Comparison of ENCODE assay signal across 21 mouse cellular contexts in the genomic region with DNA sequence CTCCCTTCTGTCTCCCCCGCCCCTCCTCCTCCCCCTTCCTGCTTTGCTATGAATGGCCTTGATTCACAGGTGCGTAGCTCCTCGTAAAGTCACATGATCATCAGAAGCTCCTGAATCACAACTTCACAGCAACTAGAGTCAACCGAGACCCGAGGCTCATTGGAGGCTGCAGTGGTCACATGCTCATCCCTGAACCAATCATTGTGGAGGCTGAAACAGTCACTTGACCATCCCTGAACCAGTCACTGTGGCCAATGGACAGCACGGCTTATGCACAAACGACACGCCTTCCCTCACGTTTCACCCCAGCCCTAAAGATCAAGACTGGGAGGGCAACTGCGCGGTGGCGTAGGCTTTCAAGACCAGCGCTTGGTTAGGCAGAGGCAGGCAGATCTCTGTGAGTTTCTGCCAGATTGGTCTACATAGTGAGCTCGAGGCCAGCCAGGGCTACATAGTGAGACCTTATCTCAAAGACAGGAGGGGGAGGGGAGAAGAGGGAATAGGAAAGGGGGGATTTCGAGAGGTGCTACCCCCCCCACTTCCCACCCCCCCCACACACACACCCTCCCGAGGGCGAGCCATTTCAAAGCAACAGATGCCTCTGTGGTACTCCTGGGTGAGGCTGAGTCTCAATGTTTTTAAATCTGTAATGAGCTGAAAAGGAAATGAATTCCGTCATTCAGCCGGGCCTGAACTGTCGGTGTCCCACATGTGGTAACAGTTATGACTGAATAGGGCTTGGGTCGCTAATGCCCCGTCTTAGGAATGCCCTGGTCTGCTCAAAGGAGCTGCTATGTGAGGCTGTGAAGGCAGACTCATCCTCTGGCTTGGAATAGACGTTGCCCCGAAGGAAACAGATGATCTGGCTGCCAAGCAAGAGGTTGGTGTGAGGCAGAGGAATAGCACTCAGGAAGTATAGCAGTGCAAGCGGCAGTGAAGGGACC. TPM values are rescaled to one million over a fixed set of nuclear protein-coding genes. Genes with fewer than 3 reads are reported as not detected.
A peak's percentile ranks its signal among the peaks of the same experiment; 100 is the strongest.
DNase-seq lines count a peak whose midpoint lies in the region; ATAC-seq and TF ChIP-seq lines count a peak whose summit lies in the region.
"Had no signal": no experiment of that assay in that cellular context is flagged by ENCODE, and none has a peak within 500 bp of the region (broad histone marks: within the 10 kb centered on the region; RNA-seq: fewer than 3 reads in every experiment).

No protein-coding gene starts in this region.

- H3K9ac ChIP-seq in MEL (ENCODE audit: control insufficient read depth, low read depth, low read length, poor library complexity, severe bottlenecking) = no peak overlapping the region
- H3K9ac ChIP-seq in embryonic facial prominence, embryonic 11.5 days (replicated peaks; ENCODE audit: low read length) = no peak overlapping the region
- H3K9ac ChIP-seq in limb, embryonic 14.5 days (ENCODE audit: low read depth, low read length, severe bottlenecking) = no peak overlapping the region
- H3K9ac ChIP-seq: hindbrain, embryonic 12.5 days had no signal

- no peak overlapping the region for H3K4me2 ChIP-seq in embryonic facial prominence, embryonic 11.5 days (ENCODE audit: low read depth, low read length)
- H3K4me2 ChIP-seq in limb, embryonic 14.5 days (replicated peaks; ENCODE audit: low read depth, low read length, severe bottlenecking) = no peak overlapping the region
- H3K4me2 ChIP-seq: hindbrain, embryonic 12.5 days; midbrain, embryonic 11.5 days had no signal

- TF ChIP-seq CTCF in MEL (IDR thresholded peaks at IDR 0.05 in 2 of 3, conservative IDR thresholded peaks at IDR 0.05 in 1 of 3; ENCODE audit: control insufficient read depth in 1 of 3, insufficient read depth in 1 of 3, low read depth in 2 of 3, low read length in 3 of 3, poor library complexity in 1 of 3, severe bottlenecking in 1 of 3) = no peak
- no peak for TF ChIP-seq CTCF in cerebellum, adult 2 months (IDR thresholded peaks at IDR 0.05; ENCODE audit: borderline replicate concordance, insufficient read depth, low read depth, low read length)

- H3K4me3 ChIP-seq in MEL (ENCODE audit: control insufficient read depth in 1 of 2, insufficient read depth in 1 of 2, low read depth in 2 of 2, low read length in 2 of 2) = no peak overlapping the region
- no peak overlapping the region for H3K4me3 ChIP-seq in embryonic facial prominence, embryonic 11.5 days (ENCODE audit: low read depth, low read length)
- no peak overlapping the region for H3K4me3 ChIP-seq in limb, embryonic 14.5 days (replicated peaks; ENCODE audit: low read length)
- no peak overlapping the region for H3K4me3 ChIP-seq in cerebellum, adult 2 months (replicated peaks; ENCODE audit: insufficient read depth, low read depth, low read length)
- H3K4me3 ChIP-seq: hindbrain, embryonic 12.5 days had no signal

- no peak for TF ChIP-seq POLR2A in MEL (IDR thresholded peaks at IDR 0.05; ENCODE audit: control insufficient read depth in 1 of 2, insufficient read depth in 1 of 2, low read depth in 1 of 2, low read length in 2 of 2, poor library complexity in 1 of 2)
- no peak for TF ChIP-seq POLR2A in limb, embryonic 14.5 days (IDR thresholded peaks at IDR 0.05; ENCODE audit: borderline replicate concordance, extremely low read depth, insufficient read depth, insufficient read length)
- TF ChIP-seq POLR2A in cerebellum, adult 2 months (IDR thresholded peaks at IDR 0.05; ENCODE audit: borderline replicate concordance, insufficient read depth, low read length) = no peak

- no peaks in the 10 kb centered on the region for H3K36me3 ChIP-seq in MEL (ENCODE audit: control insufficient read depth in 1 of 2, insufficient read depth in 2 of 2, low read length in 2 of 2)
- H3K36me3 ChIP-seq in embryonic facial prominence, embryonic 11.5 days (replicated peaks; ENCODE audit: control insufficient read depth, insufficient read depth, low read depth, low read length) = no peaks in the 10 kb centered on the region
- H3K36me3 ChIP-seq in limb, embryonic 14.5 days (ENCODE audit: control insufficient read depth, insufficient read depth, low read length) = no peaks in the 10 kb centered on the region
- H3K36me3 ChIP-seq: hindbrain, embryonic 12.5 days had no signal

- no peak for TF ChIP-seq EP300 in MEL (IDR thresholded peaks at IDR 0.05; ENCODE audit: low read depth in 1 of 2, low read length in 2 of 2)

- no peaks in the 10 kb centered on the region for H3K4me1 ChIP-seq in MEL (ENCODE audit: control insufficient read depth in 1 of 2, insufficient read depth in 2 of 2, low read length in 2 of 2)
- H3K4me1 ChIP-seq in embryonic facial prominence, embryonic 11.5 days (ENCODE audit: control insufficient read depth, insufficient read depth, low read length) = peaks cover 2% of the 10 kb centered on the region; the same call in 1 of the 2 replicates
- H3K4me1 ChIP-seq in limb, embryonic 14.5 days (ENCODE audit: control insufficient read depth, insufficient read depth, low read length) = peaks cover 17% of the 10 kb centered on the region; the same call in 1 of the 2 replicates
- H3K4me1 ChIP-seq in cerebellum, adult 2 months (ENCODE audit: control insufficient read depth, insufficient read depth, low read length) = peaks cover 11% of the 10 kb centered on the region; the same call in 1 of the 2 replicates

- DNase-seq in A20 (ENCODE audit: low read depth, low spot score) (peak; percentile 98), MEL (ENCODE audit: low read depth, low spot score) (no peak), adipocyte (ENCODE audit: low spot score) (no peak)
- DNase-seq in embryonic facial prominence, embryonic 11.5 days (ENCODE audit: low spot score) = peak; percentile 78
- DNase-seq in limb, embryonic 14.5 days (ENCODE audit: low spot score) = peak; percentile 30
- no peak for DNase-seq in layer of hippocampus, postnatal 10 days (ENCODE audit: low spot score in 2 of 2)
- no peak for DNase-seq in cerebellum, adult 2 months
- DNase-seq: adrenal gland, postnatal 10 days; cerebellum, adult 18-20 months; kidney, postnatal 10 days; lung, postnatal 36 days; spleen, adult 18-20 months had no signal

- 58% methylated on average over 25 of the region's 25 CpGs for WGBS in embryonic facial prominence, embryonic 11.5 days
- WGBS in limb, embryonic 14.5 days = 61% methylated on average over 25 of the region's 25 CpGs
- WGBS in cerebellum, adult 2 months = 90% methylated on average over 25 of the region's 25 CpGs

- H3K79me2 ChIP-seq in MEL (ENCODE audit: control insufficient read depth, insufficient read depth, low read length, poor library complexity) = no peaks in the 10 kb centered on the region

- H3K27me3 ChIP-seq in MEL (ENCODE audit: control insufficient read depth in 1 of 2, insufficient read depth in 2 of 2, low read length in 2 of 2) = no peaks in the 10 kb centered on the region
- no peaks in the 10 kb centered on the region for H3K27me3 ChIP-seq in embryonic facial prominence, embryonic 11.5 days (ENCODE audit: control insufficient read depth, insufficient read depth, low read length)
- H3K27me3 ChIP-seq in limb, embryonic 14.5 days (ENCODE audit: control insufficient read depth, insufficient read depth, low read length) = no peaks in the 10 kb centered on the region
- H3K27me3 ChIP-seq in cerebellum, adult 2 months (ENCODE audit: control insufficient read depth, insufficient read depth, low read length) = no peaks in the 10 kb centered on the region

- H3K9me3 ChIP-seq in MEL (replicated peaks; ENCODE audit: insufficient read depth, low read length) = no peaks in the 10 kb centered on the region
- no peaks in the 10 kb centered on the region for H3K9me3 ChIP-seq in embryonic facial prominence, embryonic 11.5 days (replicated peaks; ENCODE audit: control insufficient read depth, low read length)
- no peaks in the 10 kb centered on the region for H3K9me3 ChIP-seq in limb, embryonic 14.5 days (ENCODE audit: control insufficient read depth, low read length)
- H3K9me3 ChIP-seq: hindbrain, embryonic 12.5 days had no signal

- ATAC-seq in embryonic facial prominence, embryonic 11.5 days (replicated peaks; ENCODE audit: insufficient number of reproducible peaks, low FRiP score, low TSS enrichment, low read depth) = peak; percentile 54
- ATAC-seq in limb, embryonic 14.5 days (ENCODE audit: low FRiP score, low read depth) = 0 out of 2 replicates have a peak, but pooled peaks have one; percentile 34
- ATAC-seq: CD4-positive, CD25-positive, alpha-beta regulatory T cell, adult 4 months; intestine, embryonic 16.5 days had no signal

- TF ChIP-seq RAD21 in MEL (IDR thresholded peaks at IDR 0.05; ENCODE audit: low read depth, low read length) = no peak

- no peak overlapping the region for H3K27ac ChIP-seq in MEL (ENCODE audit: control insufficient read depth, low read depth, low read length)
- H3K27ac ChIP-seq in embryonic facial prominence, embryonic 11.5 days (replicated peaks; ENCODE audit: low read depth, low read length) = peak overlapping the region; percentile 56; the same call in 1 of the 2 replicates
- H3K27ac ChIP-seq in limb, embryonic 14.5 days (replicated peaks; ENCODE audit: low read depth, low read length) = no peak overlapping the region
- no peak overlapping the region for H3K27ac ChIP-seq in cerebellum, adult 2 months (ENCODE audit: insufficient read depth, low read length)
- H3K27ac ChIP-seq: hindbrain, embryonic 12.5 days had no signal

RNA-seq across cellular contexts. Expression of a gene that starts 12.5 kb away (rescaled TPM):
- 17.2 and 20.6 TPM in 2 replicates for total RNA-seq in MEL (2012; rRNA removed)
- polyA plus RNA-seq in MEL (2012; ENCODE audit: insufficient read depth in 1 of 2, insufficient read length in 2 of 2, low read depth in 1 of 2, low replicate concordance in 2 of 2, missing spikeins in 1 of 2) = 10 to 100 TPM in 1 of 2 experiments, not detected in 1; 14.6 TPM
- 1.4 and 1.9 TPM in 2 replicates for polyA plus RNA-seq in embryonic facial prominence, embryonic 11.5 days (2014; fragmentation: Nextera tagmentation; extraction: Ambion mirVana)
- 1.5 and 1.7 TPM in 2 replicates for polyA plus RNA-seq in limb, embryonic 14.5 days (2012; rRNA removed)
- polyA plus RNA-seq in limb, embryonic 14.5 days (2014; fragmentation: Nextera tagmentation; extraction: Ambion mirVana) = 1.5 and 1.8 TPM in 2 replicates
- total RNA-seq in layer of hippocampus, postnatal 10 days (2021) = 1 to 10 TPM in 1 of 2 experiments, under 1 TPM in 1; 0.91 to 1.6 TPM
- 40.2 and 44.4 TPM in 2 replicates for polyA plus RNA-seq in cerebellum, adult 2 months (2012; rRNA removed)

RNA-seq across cellular contexts. Expression of a gene that starts 30.1 kb away (rescaled TPM):
- 0.12 and 0.26 TPM in 2 replicates for total RNA-seq in MEL (2012; rRNA removed)
- under 1 TPM in 1 of 2 experiments, not detected in 1; 0.46 TPM for polyA plus RNA-seq in MEL (2012; ENCODE audit: insufficient read depth in 1 of 2, insufficient read length in 2 of 2, low read depth in 1 of 2, low replicate concordance in 2 of 2, missing spikeins in 1 of 2)
- polyA plus RNA-seq in embryonic facial prominence, embryonic 11.5 days (2014; fragmentation: Nextera tagmentation; extraction: Ambion mirVana) = not detected in 2 replicates
- polyA plus RNA-seq in limb, embryonic 14.5 days (2012; rRNA removed) = 0.35 and 0.65 TPM in 2 replicates
- polyA plus RNA-seq in limb, embryonic 14.5 days (2014; fragmentation: Nextera tagmentation; extraction: Ambion mirVana) = 0.14 and 0.29 TPM in 2 replicates
- under 1 TPM; 0.27 to 0.50 TPM for total RNA-seq in layer of hippocampus, postnatal 10 days (2021)
- 0.57 and 0.72 TPM in 2 replicates for polyA plus RNA-seq in cerebellum, adult 2 months (2012; rRNA removed)
- polyA plus RNA-seq: midbrain, embryonic 11.5 days had no signal

RNA-seq across cellular contexts. Expression of a gene that starts 41.8 kb away (rescaled TPM):
- total RNA-seq in MEL (2012; rRNA removed) = not detected in 2 replicates
- polyA plus RNA-seq in MEL (2012; ENCODE audit: insufficient read depth in 1 of 2, insufficient read length in 2 of 2, low read depth in 1 of 2, low replicate concordance in 2 of 2, missing spikeins in 1 of 2) = not detected
- polyA plus RNA-seq in embryonic facial prominence, embryonic 11.5 days (2014; fragmentation: Nextera tagmentation; extraction: Ambion mirVana) = not detected in 2 replicates
- polyA plus RNA-seq in limb, embryonic 14.5 days (2012; rRNA removed) = 0.10 and 0.15 TPM in 2 replicates
- polyA plus RNA-seq in limb, embryonic 14.5 days (2014; fragmentation: Nextera tagmentation; extraction: Ambion mirVana) = 0.08 and 0.10 TPM in 2 replicates
- total RNA-seq in layer of hippocampus, postnatal 10 days (2021) = not detected
- 0.11 and 0.24 TPM in 2 replicates for polyA plus RNA-seq in cerebellum, adult 2 months (2012; rRNA removed)
- total RNA-seq: layer of hippocampus, postnatal 25 days; left cerebral cortex, postnatal 36 days had no signal
- polyA plus RNA-seq: heart, embryonic 16.5 days; hindbrain, embryonic 12.5 days; midbrain, embryonic 11.5 days had no signal

RNA-seq across cellular contexts. Expression of a gene that starts 55.5 kb away (rescaled TPM):
- total RNA-seq in MEL (2012; rRNA removed) = not detected in 2 replicates
- not detected for polyA plus RNA-seq in MEL (2012; ENCODE audit: insufficient read depth in 1 of 2, insufficient read length in 2 of 2, low read depth in 1 of 2, low replicate concordance in 2 of 2, missing spikeins in 1 of 2)
- polyA plus RNA-seq in embryonic facial prominence, embryonic 11.5 days (2014; fragmentation: Nextera tagmentation; extraction: Ambion mirVana) = not detected in 2 replicates
- polyA plus RNA-seq in limb, embryonic 14.5 days (2012; rRNA removed) = 0.37 and 0.65 TPM in 2 replicates
- polyA plus RNA-seq in limb, embryonic 14.5 days (2014; fragmentation: Nextera tagmentation; extraction: Ambion mirVana) = not detected in 2 replicates
- total RNA-seq in layer of hippocampus, postnatal 10 days (2021) = not detected
- polyA plus RNA-seq in cerebellum, adult 2 months (2012; rRNA removed) = 1.7 TPM in 2 replicates
- polyA plus RNA-seq: CD4-positive, CD25-positive, alpha-beta regulatory T cell, adult 4 months; heart, embryonic 16.5 days; hindbrain, embryonic 12.5 days; intestine, embryonic 16.5 days; liver, embryonic 16.5 days; midbrain, embryonic 11.5 days; stomach, embryonic 16.5 days had no signal

RNA-seq across cellular contexts. Expression of a gene that starts 59.4 kb away (rescaled TPM):
- 124 and 127 TPM in 2 replicates for total RNA-seq in MEL (2012; rRNA removed)
- 100 to 1,000 TPM in 1 of 2 experiments, not detected in 1; 112 TPM for polyA plus RNA-seq in MEL (2012; ENCODE audit: insufficient read depth in 1 of 2, insufficient read length in 2 of 2, low read depth in 1 of 2, low replicate concordance in 2 of 2, missing spikeins in 1 of 2)
- 31.3 and 36.0 TPM in 2 replicates for polyA plus RNA-seq in embryonic facial prominence, embryonic 11.5 days (2014; fragmentation: Nextera tagmentation; extraction: Ambion mirVana)
- 19.1 and 22.0 TPM in 2 replicates for polyA plus RNA-seq in limb, embryonic 14.5 days (2012; rRNA removed)
- polyA plus RNA-seq in limb, embryonic 14.5 days (2014; fragmentation: Nextera tagmentation; extraction: Ambion mirVana) = 29.9 and 33.7 TPM in 2 replicates
- 10 to 100 TPM; 70.4 to 78.0 TPM for total RNA-seq in layer of hippocampus, postnatal 10 days (2021)
- polyA plus RNA-seq in cerebellum, adult 2 months (2012; rRNA removed) = 87.2 and 87.9 TPM in 2 replicates

Comparison
In these comparisons a context has a peak if more than half of its experiments do, and no peak if none do; other contexts are left out.
1. DNase-seq: peak in A20 (single experiment), embryonic facial prominence, embryonic 11.5 days (single experiment) and limb, embryonic 14.5 days (single experiment); none in MEL (single experiment), layer of hippocampus, postnatal 10 days (0 of 2), adipocyte (single experiment) and cerebellum, adult 2 months (0 of 2).